Comparison of ENCODE assay signal across 8 mouse cellular contexts in genomic region chr7:143502418-143503200, GRCm38 (mm10). TPM values are rescaled to one million over a fixed set of nuclear protein-coding genes. Genes with fewer than 3 reads are reported as not detected.
DNase-seq lines count a peak whose midpoint lies in the region; ATAC-seq and TF ChIP-seq lines count a peak whose summit lies in the region.

Phlda2 (minus strand) TSS chr7:143503150.

- no peak for TF ChIP-seq CTCF in bone marrow macrophage, adult 2 months (IDR thresholded peaks at IDR 0.05; ENCODE audit: low read depth, low read length)
- TF ChIP-seq CTCF in heart, postnatal 0 days (IDR thresholded peaks at IDR 0.05; ENCODE audit: low read depth): no peak

- H3K4me1 ChIP-seq in bone marrow macrophage, adult 2 months (ENCODE audit: control insufficient read depth, insufficient read depth, low read length): no peaks in the 10 kb centered on the region
- H3K4me1 ChIP-seq in heart, postnatal 0 days (ENCODE audit: control insufficient read depth, insufficient read depth): peaks cover 10% of the 10 kb centered on the region; the same call in 1 of the 2 replicates

- peak; percentile 20 to 79 for DNase-seq in adrenal gland, adult (ENCODE audit: inconsistent age in 2 of 2, low spot score in 1 of 2)
- no peak for DNase-seq in adrenal gland, adult 8-10 months
- DNase-seq in heart, postnatal 0 days (ENCODE audit: low spot score): no peak
- DNase-seq in kidney, postnatal 4 days: peak; percentile 43 to 65
- no peak for DNase-seq in layer of hippocampus, postnatal 25 days (ENCODE audit: extremely low spot score in 1 of 2, low spot score in 1 of 2)

- peaks cover 46% of the 10 kb centered on the region for H3K27me3 ChIP-seq in heart, postnatal 0 days (ENCODE audit: control insufficient read depth, insufficient read depth, low read length)

- H3K36me3 ChIP-seq in heart, postnatal 0 days (replicated peaks; ENCODE audit: control insufficient read depth, insufficient read depth, low read length): no peaks in the 10 kb centered on the region

- peak within 1 kb of the TSS; percentile 29 for H3K4me3 ChIP-seq in bone marrow macrophage, adult 2 months (ENCODE audit: insufficient read depth, low read length)
- H3K4me3 ChIP-seq in heart, postnatal 0 days (ENCODE audit: low read depth, low read length): peak within 1 kb of the TSS; percentile 58

- H3K4me2 ChIP-seq in heart, postnatal 0 days (ENCODE audit: low read depth, low read length): peak within 1 kb of the TSS; percentile 89

- no peaks in the 10 kb centered on the region for H3K9me3 ChIP-seq in heart, postnatal 0 days (replicated peaks; ENCODE audit: control insufficient read depth, low read length)

- no peak for TF ChIP-seq POLR2A in bone marrow macrophage, adult 2 months (IDR thresholded peaks at IDR 0.05; ENCODE audit: borderline replicate concordance, low read depth, low read length)

- no peak for ATAC-seq in heart, postnatal 0 days (ENCODE audit: insufficient read depth, low read depth)
- peak; percentile 39 for ATAC-seq in megakaryocyte-erythroid progenitor cell, adult 5-6 weeks (replicated peaks; ENCODE audit: low FRiP score, low TSS enrichment, poor library complexity, severe bottlenecking)
- ATAC-seq in granulocyte monocyte progenitor cell, adult 5-6 weeks (replicated peaks; ENCODE audit: poor library complexity, severe bottlenecking): no peak

- H3K9ac ChIP-seq in heart, postnatal 0 days (replicated peaks; ENCODE audit: low read depth, low read length): 0 out of 2 replicates have a peak within 1 kb of the TSS, but pooled peaks have one; percentile 26

- H3K27ac ChIP-seq in bone marrow macrophage, adult 2 months (ENCODE audit: insufficient read depth, low read depth, low read length): no peak within 1 kb of the TSS
- H3K27ac ChIP-seq in heart, postnatal 0 days (ENCODE audit: low read depth): no peak within 1 kb of the TSS

- WGBS in heart, postnatal 0 days: 2% methylated on average over 51 of the region's 51 CpGs

- TF ChIP-seq EP300 in heart, postnatal 0 days (IDR thresholded peaks at IDR 0.05; ENCODE audit: low read depth): no peak

RNA-seq across cellular contexts. Expression of gene Phlda2, which starts in this region (rescaled TPM):
- 1 to 10 TPM in 2 of 4 experiments, under 1 TPM in 2; 0.49 to 5.2 (median 2.2) TPM for total RNA-seq in adrenal gland, adult 8-10 months (2022)
- polyA plus RNA-seq in bone marrow macrophage, adult 2 months (2012; ENCODE audit: insufficient read depth, insufficient read length, missing spikeins): not detected in 2 replicates
- total RNA-seq in heart, postnatal 0 days (2014; rRNA removed; ENCODE audit: low replicate concordance): 1.0 TPM in 1 of 2 replicates, not detected in the other
- not detected in 2 replicates for polyA plus RNA-seq in heart, postnatal 0 days (2015; fragmentation: Nextera tagmentation; extraction: Ambion mirVana)
- total RNA-seq in megakaryocyte-erythroid progenitor cell, adult 5-6 weeks (2014; fragmentation: Nextera tagmentation): 8.4 and 8.5 TPM in 2 replicates
- 6.2 and 15.8 TPM in 2 replicates for total RNA-seq in megakaryocyte-erythroid progenitor cell, adult 5-6 weeks (2017)
- not detected in 2 replicates for total RNA-seq in granulocyte monocyte progenitor cell, adult 5-6 weeks (2014; fragmentation: Nextera tagmentation)
- total RNA-seq in granulocyte monocyte progenitor cell, adult 5-6 weeks (2017): not detected in 2 replicates
- total RNA-seq in layer of hippocampus, postnatal 25 days (2021): not detected

Comparison
In these comparisons a context has a peak if more than half of its experiments do, and no peak if none do; other contexts are left out.
1. DNase-seq: peak in adrenal gland, adult (2 of 2) and kidney, postnatal 4 days (2 of 2); none in adrenal gland, adult 8-10 months (single experiment), heart, postnatal 0 days (single experiment) and layer of hippocampus, postnatal 25 days (0 of 2).